Mouse (Mus musculus): ENCODE measurements around the gene Mrtfb.

DNA sequence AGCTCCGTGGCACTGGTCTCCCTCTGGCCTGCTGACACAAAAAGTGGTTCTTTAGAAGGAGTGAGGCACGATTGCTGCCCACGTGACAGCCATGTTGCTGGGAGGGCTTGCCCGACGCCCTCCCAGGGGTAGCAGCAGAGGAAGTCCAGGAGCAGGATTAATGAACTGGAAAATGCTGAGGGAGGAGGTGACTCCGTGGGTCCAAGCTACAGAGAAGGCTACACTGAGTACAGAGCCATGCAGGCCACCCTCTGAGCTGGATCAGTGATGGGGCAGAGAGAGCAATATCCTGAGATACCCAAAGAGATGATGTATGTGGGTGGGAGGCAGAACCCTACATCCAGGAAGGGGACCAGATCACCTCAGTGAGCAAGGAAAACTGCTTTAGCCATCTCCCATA lies 148.4 kb downstream of the Mrtfb start:
- TF ChIP-seq POLR2A (IDR thresholded peaks at IDR 0.05; ENCODE audit: low read depth, low read length): no peak
- TF ChIP-seq CTCF (IDR thresholded peaks at IDR 0.05; ENCODE audit: extremely low read depth, insufficient read length, insufficient replicate concordance, low read depth, low read length): no peak

Measured in small intestine, adult 2 months (tissue).